Mouse (Mus musculus): ENCODE data around the gene Slc17a6. TPM values are rescaled to one million over a fixed set of nuclear protein-coding genes. Genes with fewer than 3 reads are reported as not detected.

The Slc17a6 gene
- polyA plus RNA-seq (2015; fragmentation: Nextera tagmentation; extraction: Ambion mirVana) = 0.04 and 0.05 TPM in 2 replicates

GRCm38 (mm10) chr7:51621694-51622145, at the start of gene Slc17a6:
Gene Slc17a6 (plus strand): TSS chr7:51622006.

Other genes starting within 250 kb of the Slc17a6 start
- gene Ano5, start 111.0 kb upstream of the Slc17a6 start, polyA plus RNA-seq (2015; fragmentation: Nextera tagmentation; extraction: Ambion mirVana) = 0.02 TPM in 2 replicates
- gene Gas2, start 240.0 kb downstream of the Slc17a6 start, polyA plus RNA-seq (2015; fragmentation: Nextera tagmentation; extraction: Ambion mirVana) = 3.4 and 3.5 TPM in 2 replicates
- gene Fancf, start 240.3 kb downstream of the Slc17a6 start, polyA plus RNA-seq (2015; fragmentation: Nextera tagmentation; extraction: Ambion mirVana) = 4.8 and 4.9 TPM in 2 replicates

Measured in urinary bladder, postnatal 0 days (tissue).